Mouse (Mus musculus) embryonic facial prominence, embryonic 14.5 days (tissue): ENCODE results near the gene Lnx1. TPM values are rescaled to one million over a fixed set of nuclear protein-coding genes. Genes with fewer than 3 reads are reported as not detected.

Source experiments
- ATAC-seq: fragments of 200-750 bp; cut with Nextera tagmentation; 2 replicates; pipeline ENCODE4 v1.8.0; 2017; ENCODE audit warnings: low read depth, moderate number of reproducible peaks, moderate TSS enrichment
- DNase-seq: peaks from one replicate; pipeline ENCODE4 v3.0.0-alpha.2; 2015; ENCODE audit warnings: low spot score
- H3K27ac ChIP-seq: fragments of 300-500 bp; sonication (generic); replicated peaks from 2 replicates; pipeline ENCODE4 v1.5.1; 2014; ENCODE audit warnings: low read depth, mild to moderate bottlenecking, low read length, moderate library complexity
- H3K27me3 ChIP-seq: fragments of 300-500 bp; sonication (generic); replicated peaks from 2 replicates; pipeline ENCODE4 v1.6.1; 2014; ENCODE audit warnings: low read length; ENCODE audit not compliant: control insufficient read depth, insufficient read depth
- H3K36me3 ChIP-seq: fragments of 300-500 bp; sonication (generic); 2 replicates; pipeline ENCODE4 v1.6.1; 2014; ENCODE audit warnings: low read length, mixed read lengths; ENCODE audit not compliant: control insufficient read depth, insufficient read depth
- H3K4me1 ChIP-seq: fragments of 300-500 bp; sonication (generic); 2 replicates; pipeline ENCODE4 v1.6.1; 2014; ENCODE audit warnings: antibody characterized with exemption, low read length; ENCODE audit not compliant: control insufficient read depth, insufficient read depth
- H3K4me2 ChIP-seq: fragments of 300-500 bp; sonication (generic); 2 replicates; pipeline ENCODE4 v1.6.1; 2014; ENCODE audit warnings: low read depth, mild to moderate bottlenecking, low read length, moderate library complexity, mixed read lengths
- H3K4me3 ChIP-seq: fragments of 300-500 bp; sonication (generic); 2 replicates; pipeline ENCODE4 v1.5.1; 2014; ENCODE audit warnings: low read depth, mild to moderate bottlenecking, low read length
- H3K9ac ChIP-seq: fragments of 300-500 bp; sonication (generic); 2 replicates; pipeline ENCODE4 v1.6.1; 2014; ENCODE audit warnings: low read depth, mild to moderate bottlenecking, low read length, moderate library complexity, mixed read lengths
- H3K9me3 ChIP-seq: fragments of 300-500 bp; sonication (generic); 2 replicates; pipeline ENCODE4 v1.6.1; 2016; ENCODE audit warnings: low read length; ENCODE audit not compliant: control insufficient read depth
- WGBS: fragments of 180-500 bp; shearing (Covaris S2); extraction: QIAGEN DNeasy Blood & Tissue Kit; methylation state at CpG from one replicate; pipeline ENCODE4 v1.1.7; 2014; 5-methylcytosine and 5-hydroxymethylcytosine counted together
- polyA plus RNA-seq: library from polyadenylated mRNA; unstranded; fragments of >200 nt; fragmentation: Nextera tagmentation; extraction: Ambion mirVana; gene quantifications from 2 replicates; pipeline ENCODE4 v1.2.1, GENCODE M21; 2014

Gene Lnx1
- polyA plus RNA-seq, 1 experiment from 2014 or later: 2.4 TPM

DNA sequence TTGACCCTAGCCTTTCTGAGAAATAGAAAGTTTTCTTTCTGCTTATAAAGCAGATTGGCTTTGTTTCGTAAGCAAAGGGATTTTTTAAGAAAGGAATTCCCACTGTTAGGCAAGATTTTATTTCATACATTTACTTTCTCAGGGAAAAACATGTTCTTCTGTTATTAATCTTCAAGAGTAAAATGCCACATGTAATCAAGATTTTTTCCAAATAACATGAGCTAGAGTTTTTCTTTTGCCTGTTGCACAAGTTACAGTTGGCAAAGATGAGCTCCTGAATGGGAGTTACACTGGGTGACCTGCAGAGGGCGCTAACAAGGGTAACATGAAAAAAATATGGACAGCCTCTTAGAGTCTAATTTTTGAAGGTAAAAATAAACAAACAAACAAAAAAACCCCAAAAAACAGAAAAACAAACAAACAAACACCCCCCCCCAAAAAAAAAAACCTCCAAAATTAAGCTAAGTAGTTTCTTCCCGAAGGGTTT, 84.1 kb downstream of the Lnx1 start:
- Histone ChIP-seq H3K9me3 (no peaks in the 10 kb centered on the region), H3K27me3 (no peaks in the 10 kb centered on the region), H3K4me2 (no peak overlapping the region), H3K36me3 (no peaks in the 10 kb centered on the region), H3K27ac (0 out of 2 replicates have a peak overlapping the region, but pooled peaks have one; percentile 69), H3K4me1 (peaks cover 31% of the 10 kb centered on the region), H3K9ac (no peak overlapping the region), H3K4me3 (no peak overlapping the region)
- DNase-seq (no peak), ATAC-seq (no peak)
- WGBS: 48% methylated on average over 3 of the region's 3 CpGs

DNA sequence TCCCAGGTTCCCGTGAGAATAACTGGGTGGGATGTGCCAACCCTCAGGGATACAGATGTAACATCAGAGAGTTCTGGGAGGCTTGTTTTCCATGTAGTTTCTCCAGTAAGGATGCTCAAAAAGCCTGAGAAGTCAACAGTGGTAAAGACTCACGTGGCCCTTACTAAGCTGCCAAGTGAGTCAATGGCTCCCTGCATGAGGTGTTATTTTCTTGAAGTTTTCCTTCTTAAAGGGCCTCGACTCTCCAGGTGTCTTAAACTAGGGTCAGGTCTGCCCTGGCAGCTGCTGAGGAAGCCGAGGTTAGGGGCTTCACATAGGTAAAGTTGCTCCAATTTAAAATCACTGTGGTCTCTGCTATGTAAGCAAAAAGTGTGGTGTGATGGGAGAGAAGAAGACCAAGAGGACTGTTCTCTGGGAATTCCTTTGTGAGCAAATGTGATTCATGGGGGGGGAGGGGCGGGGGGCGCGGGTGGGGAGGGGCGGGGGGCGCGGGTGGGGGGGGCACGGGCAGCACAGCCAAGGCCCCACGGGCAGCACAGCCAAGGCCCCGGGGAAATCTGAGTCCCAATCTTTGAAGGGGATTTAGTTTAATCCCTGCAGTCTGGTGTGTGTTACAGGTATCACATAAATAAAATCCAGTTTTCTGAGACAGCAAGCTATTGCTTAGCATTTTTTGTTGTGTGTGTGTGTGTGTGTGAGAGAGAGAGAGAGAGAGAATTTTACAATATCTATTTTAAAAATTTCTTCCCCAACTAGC, 84.7 kb downstream of the Lnx1 start:
- H3K4me1 ChIP-seq: peaks cover 31% of the 10 kb centered on the region

DNA sequence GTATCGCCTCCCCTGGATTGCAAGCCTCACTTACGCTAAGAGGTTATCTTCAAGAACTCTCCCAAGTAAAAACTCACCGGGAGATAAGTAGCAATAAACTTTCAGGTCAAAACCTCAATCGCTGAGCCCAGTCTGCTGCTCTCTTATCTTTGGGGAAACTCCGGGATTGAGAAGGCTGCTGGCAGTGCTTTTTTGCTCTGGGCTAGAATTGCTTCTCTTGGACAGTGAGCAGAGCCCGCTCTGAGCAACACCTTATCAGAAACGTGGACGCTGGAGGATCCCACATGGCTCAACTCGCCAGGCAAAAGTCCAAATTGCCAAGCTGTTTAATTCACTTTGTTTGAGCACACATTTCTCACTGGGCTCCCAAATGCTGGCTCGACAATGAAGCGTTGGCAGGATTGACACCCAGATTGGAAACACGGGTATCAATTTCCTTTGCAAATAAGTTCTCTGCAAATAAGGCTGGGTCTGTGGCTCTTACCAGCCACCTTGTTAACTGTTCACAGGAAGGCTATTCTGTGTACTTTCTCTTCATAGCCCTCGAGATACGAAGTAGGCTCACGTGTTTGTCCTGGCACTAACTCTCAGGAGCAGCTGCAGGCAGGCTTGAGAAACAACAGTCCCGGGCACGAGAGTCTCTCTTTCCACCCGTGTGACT, 89.1 kb downstream of the Lnx1 start:
- Histone ChIP-seq H3K4me2 (peak overlapping the region; percentile 21; the same call in 1 of the 2 replicates), H3K36me3 (no peaks in the 10 kb centered on the region), H3K4me1 (peaks cover 19% of the 10 kb centered on the region; the same call in 1 of the 2 replicates), H3K4me3 (no peak overlapping the region), H3K9me3 (no peaks in the 10 kb centered on the region), H3K9ac (no peak overlapping the region), H3K27me3 (no peaks in the 10 kb centered on the region), H3K27ac (0 out of 2 replicates have a peak overlapping the region, but pooled peaks have one; percentile 11)
- ATAC-seq (no peak; the same call in 1 of the 2 replicates), DNase-seq (peak; percentile 54)
- 41% methylated on average over 18 of the region's 18 CpGs for WGBS

More for the DNA sequence above, 84.7 kb downstream of the Lnx1 start:
- ATAC-seq: no peak
- Histone ChIP-seq H3K27ac (peak overlapping the region; percentile 69), H3K4me2 (no peak overlapping the region), H3K27me3 (no peaks in the 10 kb centered on the region), H3K36me3 (no peaks in the 10 kb centered on the region), H3K9ac (no peak overlapping the region), H3K4me3 (no peak overlapping the region), H3K9me3 (no peaks in the 10 kb centered on the region)
- DNase-seq: peak; percentile 69
- 34% methylated on average over 13 of the region's 13 CpGs for WGBS

DNA sequence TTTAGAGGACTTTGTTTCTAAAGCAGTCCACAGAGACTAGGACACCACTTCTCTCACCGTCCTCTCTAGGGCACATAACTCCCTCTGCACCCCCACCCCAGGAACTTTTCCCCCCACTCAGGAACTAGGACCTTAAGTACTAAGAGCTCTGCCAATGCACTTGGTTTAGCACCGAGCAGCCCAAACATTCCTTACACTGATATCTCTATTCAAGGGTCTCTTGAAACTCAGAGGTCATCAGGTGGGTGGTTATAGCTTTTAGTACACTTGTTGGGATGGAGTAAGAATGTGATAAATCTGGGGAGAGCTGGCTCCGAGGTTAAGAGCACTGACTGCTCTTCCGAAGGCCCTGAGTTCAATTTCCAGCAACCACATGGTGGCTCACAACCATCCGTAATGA, 90.0 kb downstream of the Lnx1 start:
- H3K4me3 ChIP-seq: no peak overlapping the region
- no peak for DNase-seq
- no peaks in the 10 kb centered on the region for H3K27me3 ChIP-seq
- 89% methylated on average over 5 of the region's 5 CpGs for WGBS
- peaks cover 16% of the 10 kb centered on the region; the same call in 1 of the 2 replicates for H3K4me1 ChIP-seq
- H3K4me2 ChIP-seq: no peak overlapping the region
- no peak overlapping the region for H3K27ac ChIP-seq
- H3K9ac ChIP-seq: no peak overlapping the region
- H3K36me3 ChIP-seq: no peaks in the 10 kb centered on the region
- no peaks in the 10 kb centered on the region for H3K9me3 ChIP-seq
- no peak for ATAC-seq

DNA sequence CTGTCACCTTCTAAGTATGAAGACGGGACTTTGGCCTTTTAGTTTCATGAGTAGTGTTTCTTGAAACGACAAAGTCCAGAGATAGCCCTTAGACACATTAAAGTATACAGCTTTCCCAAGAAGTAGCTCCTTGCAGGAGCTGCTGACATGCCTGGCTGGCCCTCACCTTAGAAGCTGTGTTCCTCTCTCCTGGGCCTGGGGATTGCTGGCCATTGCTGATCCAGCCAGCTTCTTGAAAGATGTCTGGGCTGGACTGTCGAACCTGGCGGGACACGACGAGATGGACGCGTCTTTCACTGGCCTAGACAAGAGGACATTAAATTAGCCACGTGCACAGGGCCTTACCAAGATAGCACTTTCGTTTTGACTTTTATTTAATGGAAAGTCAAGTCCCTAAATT, 92.2 kb downstream of the Lnx1 start:
- Histone ChIP-seq H3K9ac (no peak overlapping the region), H3K9me3 (no peaks in the 10 kb centered on the region), H3K4me3 (no peak overlapping the region), H3K4me1 (0 out of 2 replicates have a peak, but pooled peaks cover 9% of the 10 kb centered on the region), H3K27me3 (no peaks in the 10 kb centered on the region), H3K27ac (no peak overlapping the region), H3K36me3 (no peaks in the 10 kb centered on the region), H3K4me2 (no peak overlapping the region)
- DNase-seq (no peak), ATAC-seq (no peak)
- 85% methylated on average over 10 of the region's 10 CpGs for WGBS

DNA sequence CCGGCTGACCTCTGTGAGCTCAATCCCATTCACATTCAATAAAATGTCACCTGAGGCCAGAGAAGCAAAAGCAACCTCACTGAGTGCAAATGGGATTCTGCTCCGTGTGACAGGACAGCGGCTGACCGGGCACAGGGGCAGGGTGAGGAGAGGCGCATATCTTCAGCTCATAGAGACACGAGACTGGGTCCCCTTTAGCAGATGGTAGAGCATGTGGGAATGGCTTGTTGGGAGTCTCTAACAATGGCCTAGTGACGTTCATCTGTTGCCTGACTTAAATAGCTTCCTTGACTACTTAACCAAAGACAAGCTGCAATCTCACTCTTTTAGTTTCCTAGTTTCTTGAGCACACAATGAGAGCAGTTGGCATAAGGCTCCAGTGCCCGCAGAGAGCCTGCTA, 96.5 kb downstream of the Lnx1 start:
- no peak for ATAC-seq
- H3K9ac ChIP-seq: no peak overlapping the region
- 88% methylated on average over 8 of the region's 8 CpGs for WGBS
- H3K27ac ChIP-seq: no peak overlapping the region
- no peaks in the 10 kb centered on the region for H3K27me3 ChIP-seq
- no peaks in the 10 kb centered on the region for H3K36me3 ChIP-seq
- H3K4me1 ChIP-seq: peaks cover 8% of the 10 kb centered on the region
- H3K4me3 ChIP-seq: no peak overlapping the region
- no peak for DNase-seq
- no peak overlapping the region for H3K4me2 ChIP-seq
- H3K9me3 ChIP-seq: no peaks in the 10 kb centered on the region

DNA sequence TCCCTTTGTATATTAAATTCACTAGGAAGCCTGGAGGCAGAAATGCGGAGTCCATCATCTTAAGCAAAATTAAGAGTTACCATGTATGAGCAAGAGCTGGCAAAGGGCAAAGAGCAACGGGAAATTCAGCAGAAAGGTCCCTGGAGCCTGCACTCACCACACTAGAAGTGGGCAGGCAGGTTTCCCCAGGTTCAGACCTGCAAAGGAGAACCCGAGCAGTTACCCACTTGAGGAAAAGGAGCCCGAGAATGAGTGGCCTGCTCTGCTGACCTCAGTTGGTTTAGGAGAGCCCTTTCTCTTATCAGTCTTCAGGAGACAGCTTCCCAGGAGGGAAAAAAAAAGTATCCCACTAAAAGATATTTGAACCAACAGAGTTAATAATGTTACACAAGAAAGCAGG, 99.4 kb downstream of the Lnx1 start:
- WGBS: 61% methylated on average over 4 of the region's 4 CpGs
- ATAC-seq: no peak
- H3K4me1 ChIP-seq: peaks cover 8% of the 10 kb centered on the region

DNA sequence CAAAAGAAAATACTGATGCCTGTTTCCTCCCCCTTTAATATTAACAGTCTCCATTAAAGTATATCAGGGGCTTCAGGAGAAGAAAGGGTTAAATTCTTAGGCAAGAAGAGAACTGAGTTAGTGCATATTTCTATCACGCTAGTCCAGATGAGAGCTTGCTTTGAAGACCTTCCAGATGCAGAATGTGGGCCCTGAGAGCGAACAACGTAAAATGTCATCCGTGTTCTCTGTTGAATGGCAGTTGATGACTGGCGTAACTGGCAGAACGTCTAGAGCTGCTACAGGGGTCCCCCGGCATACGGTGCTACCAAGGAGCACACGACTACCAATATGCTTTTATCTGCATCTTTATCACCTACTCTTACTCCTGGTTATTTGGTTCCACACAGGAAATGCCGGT, 100.3 kb downstream of the Lnx1 start:
- Histone ChIP-seq H3K9ac (no peak overlapping the region), H3K9me3 (no peaks in the 10 kb centered on the region), H3K4me3 (no peak overlapping the region), H3K27me3 (no peaks in the 10 kb centered on the region), H3K36me3 (peaks cover 18% of the 10 kb centered on the region), H3K27ac (no peak overlapping the region), H3K4me1 (peaks cover 8% of the 10 kb centered on the region), H3K4me2 (no peak overlapping the region)
- DNase-seq (no peak), ATAC-seq (no peak)
- 61% methylated on average over 10 of the region's 10 CpGs for WGBS

More for the DNA sequence above, 99.4 kb downstream of the Lnx1 start:
- Histone ChIP-seq H3K4me2 (no peak overlapping the region), H3K9ac (no peak overlapping the region), H3K27ac (no peak overlapping the region), H3K9me3 (no peaks in the 10 kb centered on the region), H3K27me3 (no peaks in the 10 kb centered on the region), H3K4me3 (no peak overlapping the region), H3K36me3 (peaks cover 12% of the 10 kb centered on the region)
- DNase-seq: no peak
